Mouse (Mus musculus) cerebellum, adult 18-20 months (tissue): ENCODE measurements around the gene Magi2.

Experiments used
- DNase-seq, 2 experiments: peaks; one replicate each; pipeline ENCODE4 v3.0.0; 2021

Magi2 gene

DNA sequence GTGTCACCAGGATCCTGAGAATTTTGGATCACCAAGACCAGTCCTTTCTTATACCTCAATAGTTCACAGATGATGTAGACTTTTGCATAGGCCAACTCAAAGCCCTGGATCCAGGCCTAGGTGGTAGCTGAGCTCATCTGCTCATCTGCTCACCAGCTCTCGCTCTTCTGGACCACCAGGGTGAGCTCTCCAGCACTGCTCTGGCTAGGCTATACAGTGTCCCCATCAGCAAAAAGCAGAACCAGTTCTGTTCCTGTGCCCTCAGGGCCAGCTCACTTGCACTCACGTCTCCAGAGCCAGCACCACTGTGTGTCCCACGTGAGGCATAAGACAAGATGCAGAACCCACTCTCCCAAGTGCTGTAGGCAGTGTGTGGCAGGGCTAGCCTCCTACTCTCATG, 747.0 kb downstream of the Magi2 start:
- no peak for DNase-seq

GRCm38 (mm10) chr5:19981518-19981917, 754.7 kb downstream of the Magi2 start:
- no peak for DNase-seq

DNA sequence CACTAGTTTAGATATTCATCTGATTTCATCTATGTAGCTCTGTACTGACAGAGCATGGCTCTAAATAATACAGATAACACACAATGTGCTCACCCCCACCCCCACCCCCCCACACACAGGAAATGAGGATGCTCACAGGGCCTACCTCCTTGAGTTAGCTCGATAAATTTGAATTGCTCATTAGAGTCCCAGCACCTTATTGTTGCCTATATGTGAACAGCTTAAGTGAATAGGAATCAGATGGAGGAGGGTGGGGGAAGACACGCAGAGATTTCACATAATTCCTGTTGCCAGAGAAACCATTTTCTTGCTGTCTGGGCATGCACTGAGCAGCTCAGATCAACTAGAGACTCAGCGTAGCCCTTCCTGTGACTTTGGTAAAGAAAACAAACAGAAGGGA, 755.2 kb downstream of the Magi2 start:
- no peak for DNase-seq

DNA sequence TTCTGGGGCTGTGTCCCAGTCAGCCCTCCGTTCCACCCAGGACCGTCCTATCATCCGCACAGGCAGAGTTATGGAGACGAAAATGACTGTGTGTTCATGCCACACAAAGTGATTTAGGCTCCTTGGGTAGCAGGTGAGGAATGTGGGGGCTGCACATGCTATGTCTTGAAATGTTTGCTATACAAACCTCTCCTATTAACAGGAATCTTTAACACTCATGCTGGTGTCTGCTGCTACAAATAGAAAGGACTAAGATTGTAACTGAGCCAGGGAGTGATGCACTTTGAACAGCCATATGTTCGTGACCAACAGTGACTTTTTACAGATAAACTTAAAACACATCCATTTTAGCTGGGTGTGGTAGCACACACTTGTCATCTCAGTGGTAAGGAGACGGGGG, 772.6 kb downstream of the Magi2 start:
- DNase-seq: no peak

GRCm38 (mm10) chr5:19999912-20000311, 773.1 kb downstream of the Magi2 start:
- DNase-seq: no peak

DNA sequence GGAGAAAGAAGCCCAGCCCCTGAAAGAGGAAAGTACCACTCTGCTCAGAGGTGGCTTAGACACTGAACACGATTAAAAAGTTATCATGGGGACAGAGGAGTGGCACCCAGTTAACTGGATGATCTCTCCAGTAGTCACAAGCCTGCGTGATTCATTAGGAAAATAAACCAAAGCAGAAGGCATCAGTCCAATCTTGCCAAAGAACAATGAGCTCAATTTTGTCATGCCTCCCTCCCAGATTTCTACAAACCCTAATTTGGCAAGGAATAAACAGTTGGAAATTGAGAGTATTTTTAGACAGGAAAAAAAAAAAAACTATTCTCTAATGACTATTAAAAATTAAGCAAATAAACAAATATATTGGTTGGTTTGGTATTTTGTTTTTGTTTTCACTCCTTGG, 779.8 kb downstream of the Magi2 start:
- no peak for DNase-seq

DNA sequence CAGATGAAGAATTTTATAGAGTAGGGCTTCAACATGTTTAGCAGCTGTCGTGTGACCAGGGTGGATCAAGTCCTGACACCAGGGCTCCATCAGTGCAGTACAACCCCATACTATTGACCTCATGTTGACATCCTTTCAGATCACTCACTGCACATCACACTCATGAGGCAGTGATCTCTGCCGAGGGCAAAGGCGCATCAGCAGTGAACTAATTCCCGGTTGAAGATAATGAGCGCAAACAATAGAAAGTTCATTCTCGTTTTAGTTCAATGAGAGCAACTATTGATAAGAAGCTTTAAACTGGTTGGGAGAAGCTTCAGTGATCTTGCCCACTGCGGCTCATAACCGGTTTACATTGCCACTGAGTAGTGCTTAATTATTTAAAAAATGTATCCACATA, 780.4 kb downstream of the Magi2 start:
- DNase-seq: no peak

DNA sequence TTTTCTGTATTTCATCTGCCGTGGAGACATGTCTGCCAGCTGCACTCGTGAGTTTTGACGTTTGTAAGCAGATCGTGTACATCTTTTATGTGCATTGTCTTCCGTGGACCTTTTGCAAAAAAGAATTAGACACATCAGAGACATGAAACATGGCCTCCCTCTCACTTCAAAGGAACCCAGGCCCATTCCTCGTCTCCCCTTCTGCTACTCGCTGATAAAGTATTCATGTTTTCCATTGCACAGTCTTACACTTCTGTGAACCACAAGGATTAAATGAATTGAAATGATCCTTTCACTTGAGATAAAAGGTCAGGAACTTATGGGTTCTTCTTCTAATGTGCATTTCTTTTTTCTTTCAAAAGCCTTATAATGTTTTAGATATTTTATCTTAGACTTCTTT, 783.4 kb downstream of the Magi2 start:
- DNase-seq: no peak

DNA sequence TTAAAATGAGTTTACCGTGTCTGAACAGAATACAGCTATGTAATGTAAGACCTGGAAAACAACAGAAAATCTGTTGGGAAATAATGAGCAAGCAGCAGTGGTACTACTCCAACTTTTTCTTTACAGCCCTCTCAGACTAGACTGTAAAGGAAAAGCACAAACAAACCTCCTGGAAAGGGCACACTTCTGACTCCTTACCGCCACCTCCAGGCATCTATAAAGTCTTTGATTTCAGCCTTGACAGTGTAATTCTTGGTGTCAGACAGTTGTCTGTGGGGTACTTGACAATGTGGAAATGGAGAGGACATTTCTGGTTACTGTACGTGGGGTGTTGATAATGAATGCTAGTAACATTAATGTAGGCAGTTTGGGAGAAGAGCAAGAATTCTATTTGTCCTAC, 791.2 kb downstream of the Magi2 start:
- no peak for DNase-seq

GRCm38 (mm10) chr5:20046649-20047048, 819.8 kb downstream of the Magi2 start:
- no peak for DNase-seq

- no peak for DNase-seq
Observed at GRCm38 (mm10) chr5:20048386-20048785, 821.5 kb downstream of the Magi2 start.

DNA sequence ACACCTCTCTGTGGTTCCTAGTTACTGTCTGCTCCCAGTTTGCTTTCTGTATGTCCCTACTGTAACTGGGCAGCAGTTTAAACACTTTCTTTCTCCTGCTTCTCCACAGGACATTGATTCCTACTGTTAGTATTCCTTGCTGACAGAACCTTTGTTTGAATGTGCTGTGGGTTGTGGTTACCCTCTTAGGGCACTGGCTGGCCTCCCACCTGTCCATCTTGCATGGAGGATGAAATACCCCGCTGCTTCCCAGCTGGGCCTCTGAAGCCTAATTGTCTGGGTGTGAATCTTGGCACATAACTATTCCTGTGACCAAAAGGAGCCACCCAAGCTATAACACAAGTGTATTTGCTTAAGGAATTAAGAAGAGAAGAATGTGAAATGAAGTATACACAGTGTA, 823.4 kb downstream of the Magi2 start:
- DNase-seq: peak in 1 of 2 experiments; percentile 8

DNA sequence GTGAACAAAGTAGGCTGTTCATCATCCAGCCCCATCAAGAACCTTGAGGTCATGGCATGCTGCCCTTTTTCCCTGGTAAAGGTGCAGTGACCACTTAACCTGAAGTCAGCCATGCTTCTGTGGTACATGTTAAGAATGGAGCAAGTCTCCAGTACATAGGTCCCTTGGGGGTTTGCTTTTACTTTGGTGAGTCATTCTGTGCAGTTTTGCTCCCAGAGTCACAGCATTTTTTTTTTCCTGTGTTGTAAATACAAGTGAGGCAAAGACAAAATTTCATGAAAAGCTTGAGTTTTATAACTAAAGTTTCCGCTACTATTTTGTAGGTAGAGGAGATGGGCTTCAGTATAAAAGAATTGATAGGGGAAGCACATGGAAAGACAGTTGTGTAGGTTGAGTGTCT, 828.2 kb downstream of the Magi2 start:
- DNase-seq: no peak

- DNase-seq: peak in 1 of 2 experiments; percentile 9
Observed at GRCm38 (mm10) chr5:20056074-20056842, 829.4 kb downstream of the Magi2 start.

DNA sequence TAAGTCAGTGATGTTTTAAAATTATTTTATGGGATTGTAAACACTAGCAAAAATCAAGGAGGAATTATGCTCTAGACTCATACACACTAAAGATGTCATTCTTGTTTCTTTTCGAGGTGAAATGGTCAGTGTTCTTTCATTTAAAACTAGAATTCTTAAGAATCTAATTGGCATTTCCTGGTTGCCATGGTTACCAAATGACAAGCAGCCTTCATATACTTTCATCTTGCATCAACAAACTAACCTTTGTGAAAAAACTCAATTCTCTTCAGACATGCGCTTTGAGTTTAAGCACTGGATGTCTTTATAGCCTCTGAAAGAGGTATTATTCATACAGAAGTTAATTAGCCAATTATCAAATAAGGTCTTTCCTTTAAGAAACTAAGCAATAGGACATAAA, 830.0 kb downstream of the Magi2 start:
- DNase-seq: no peak

- no peak for DNase-seq
Observed at GRCm38 (mm10) chr5:20062011-20062410, 835.2 kb downstream of the Magi2 start.

DNA sequence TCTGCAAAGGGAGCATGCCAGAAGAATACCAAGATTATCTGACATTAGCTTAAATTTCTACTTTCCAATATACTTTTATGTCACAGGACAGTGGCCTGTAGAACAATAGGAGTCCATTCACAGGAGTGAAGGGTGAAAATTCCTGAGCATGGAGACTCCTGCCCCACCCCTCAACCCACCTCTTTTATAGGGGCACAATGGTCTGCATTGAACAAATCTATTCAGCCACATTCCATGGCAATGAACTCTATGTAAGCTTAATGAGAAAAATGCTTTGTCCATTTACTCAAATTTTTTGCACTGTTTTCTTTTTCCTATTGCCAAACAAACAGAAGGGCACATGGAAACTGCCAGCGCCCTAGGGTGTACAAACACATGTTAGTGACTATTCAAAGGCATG, 838.2 kb downstream of the Magi2 start:
- no peak for DNase-seq

GRCm38 (mm10) chr5:20068496-20068895, 841.7 kb downstream of the Magi2 start:
- DNase-seq: no peak

DNA sequence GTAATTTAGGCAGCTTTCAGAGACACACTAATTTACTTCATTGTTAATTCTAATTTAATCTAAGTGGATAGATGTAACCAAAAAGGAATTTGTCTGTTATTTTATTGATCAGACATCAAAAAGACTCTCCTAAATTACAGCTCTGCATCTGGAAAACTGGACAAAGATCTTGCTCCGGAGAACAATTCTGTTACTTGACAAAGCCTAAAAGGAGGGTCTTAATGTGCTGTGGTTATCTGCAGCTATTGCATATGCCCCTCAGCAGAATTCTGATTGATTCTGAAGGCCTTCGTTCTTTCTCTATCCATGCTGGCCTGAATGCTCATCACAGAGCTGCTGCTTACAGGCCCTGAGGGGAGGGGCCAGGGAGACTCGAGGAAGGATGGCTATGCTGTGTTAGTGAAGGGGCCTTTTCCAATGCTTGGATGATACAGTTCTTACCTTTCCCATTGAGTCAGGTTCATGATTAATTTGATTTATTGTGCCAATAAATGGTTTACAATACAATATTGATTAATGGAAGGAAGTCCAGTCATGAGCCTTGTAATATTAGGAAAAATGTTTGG, 842.2 kb downstream of the Magi2 start:
- DNase-seq: no peak

DNA sequence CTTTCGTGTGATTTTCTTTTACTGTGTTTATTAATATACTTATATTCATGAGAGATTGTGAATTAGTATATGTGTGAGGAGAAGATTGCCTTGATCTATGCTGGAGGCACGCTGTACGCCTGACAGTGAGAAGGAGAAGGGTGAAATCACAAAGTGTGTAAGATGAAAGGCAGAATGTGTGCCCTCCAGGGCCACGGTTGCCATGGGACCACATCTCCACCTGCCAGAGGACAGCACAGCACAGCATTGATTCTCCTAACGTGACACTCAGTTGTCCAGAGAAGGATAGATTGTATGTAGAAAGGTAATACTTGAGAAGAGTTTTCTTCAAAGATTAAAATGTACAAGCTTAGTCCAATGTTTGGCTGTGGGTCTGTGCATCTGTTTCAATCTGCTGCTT, 847.3 kb downstream of the Magi2 start:
- DNase-seq: no peak

GRCm38 (mm10) chr5:20074867-20075266, 848.0 kb downstream of the Magi2 start:
- DNase-seq: no peak

DNA sequence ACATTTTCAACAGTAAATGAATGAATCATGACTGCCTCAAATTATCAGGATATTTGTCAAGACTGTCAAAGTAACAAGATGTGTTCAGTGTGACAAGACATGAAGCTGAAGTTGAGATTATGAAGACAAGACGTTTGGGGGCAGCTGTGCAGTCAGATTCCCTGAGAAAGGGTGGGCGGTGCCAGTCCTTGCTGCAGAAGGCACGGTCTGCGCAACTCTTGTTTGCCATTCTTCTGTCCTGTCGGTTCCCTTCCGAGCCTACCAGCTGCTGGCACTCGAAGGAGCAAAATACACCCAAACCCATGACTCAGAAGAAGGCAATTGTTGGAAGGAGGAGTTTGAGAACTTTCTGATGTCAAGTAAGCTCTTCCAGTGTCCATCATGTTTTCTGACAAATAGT, 852.1 kb downstream of the Magi2 start:
- no peak for DNase-seq

GRCm38 (mm10) chr5:20080605-20081309, 853.9 kb downstream of the Magi2 start:
- DNase-seq: no peak

DNA sequence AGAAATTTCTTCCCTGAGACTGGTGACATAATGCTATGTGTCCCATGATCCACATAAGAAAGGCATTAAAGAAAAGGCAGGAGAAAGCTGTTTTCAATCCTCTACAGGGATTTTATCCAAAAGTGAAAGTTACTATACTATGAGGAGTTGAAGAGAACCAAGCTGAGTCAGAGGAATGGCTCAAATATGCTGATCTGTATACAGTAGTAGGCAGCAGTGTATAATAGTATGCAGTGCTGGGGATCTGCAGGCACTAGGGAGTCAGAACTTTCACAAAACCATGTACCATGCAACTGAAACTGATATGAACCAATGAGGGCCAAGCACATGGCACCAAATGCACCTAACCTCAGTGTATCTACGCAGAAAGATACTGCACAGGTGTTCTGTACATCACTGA, 855.5 kb downstream of the Magi2 start:
- no peak for DNase-seq
